Mouse (Mus musculus) E14TG2a.4 (cell line): Measurements from ENCODE around the gene Cgnl1.

Experiments used
- CTCF ChIP-seq: conservative IDR thresholded peaks from 2 replicates; pipeline ENCODE4 v1.5.1; 2014; ENCODE audit warnings: low read length
- NANOG ChIP-seq: IDR thresholded peaks from 2 replicates; pipeline ENCODE4 v1.6.1; 2014; ENCODE audit warnings: borderline replicate concordance, low read length, mixed read lengths
- POU5F1 ChIP-seq: IDR thresholded peaks from 2 replicates; pipeline ENCODE4 v1.6.1; 2014; ENCODE audit warnings: low read length, borderline replicate concordance

DNA sequence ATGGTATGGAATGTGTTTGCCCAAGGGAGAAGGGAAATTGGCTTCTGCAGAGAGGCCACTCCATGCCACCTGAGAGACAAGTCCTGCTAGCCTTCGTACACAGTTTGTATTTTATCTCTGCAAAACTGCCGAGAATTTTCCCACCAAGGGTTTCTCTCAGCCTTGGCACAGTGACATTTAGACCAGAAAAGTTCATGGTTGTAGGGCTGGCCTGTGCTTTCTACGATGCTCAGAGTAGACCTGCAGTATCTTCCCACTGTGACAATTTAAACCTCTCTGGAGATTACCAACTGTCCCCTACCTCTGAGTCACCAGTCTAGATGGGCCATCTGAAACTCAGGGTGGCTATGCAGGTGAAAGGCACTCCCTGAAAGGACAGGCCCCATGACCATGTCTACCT, 116.5 kb downstream of the Cgnl1 start:
- TF ChIP-seq CTCF (no peak), NANOG (no peak), POU5F1 (no peak)
